Mouse (Mus musculus): Measurements from ENCODE around the gene Pa2g4.
"Not testable (repeated sequence)": the region's sequence is repeated elsewhere in the genome, so short reads cannot be mapped to it uniquely, and the experiment has no call there.

The Pa2g4 gene

GRCm38 (mm10) chr10:128578330-128578729, 12.5 kb upstream of the Pa2g4 start:
- no peak for DNase-seq (ENCODE audit: low spot score in 2 of 2)

- no peak for DNase-seq (ENCODE audit: low spot score in 2 of 2)
Measured at GRCm38 (mm10) chr10:128575063-128575462, 9.3 kb upstream of the Pa2g4 start.

DNA sequence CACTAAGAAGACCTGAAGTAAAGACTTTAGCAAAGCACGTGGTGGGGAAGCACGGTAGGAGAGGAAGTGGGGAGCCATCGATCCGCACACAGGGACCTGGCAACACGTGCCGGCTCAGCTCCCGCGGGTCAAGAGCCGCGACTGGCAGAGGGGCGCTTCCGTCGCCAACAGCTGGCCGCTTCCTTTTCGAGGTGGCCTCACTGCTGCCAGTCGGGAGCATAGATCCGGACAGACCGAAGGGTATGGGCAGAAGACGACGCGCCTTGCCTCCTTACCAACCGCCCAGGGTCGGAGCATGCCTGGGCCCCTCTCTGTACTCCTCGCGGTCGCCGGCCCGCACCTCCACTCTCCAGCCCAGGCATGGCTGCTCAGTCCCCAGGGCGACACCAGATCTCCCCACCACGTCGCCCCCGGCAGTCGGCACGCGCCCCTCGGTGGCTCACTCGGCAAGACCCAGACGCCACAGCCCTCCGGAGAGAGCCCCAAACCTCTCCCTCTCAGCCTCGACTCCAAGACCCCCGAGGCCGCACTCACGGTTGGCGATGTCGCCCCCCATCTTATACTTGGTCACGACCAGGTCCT, 490 bp downstream of the Pa2g4 start:
- DNase-seq (ENCODE audit: low spot score in 2 of 2), result no peak

GRCm38 (mm10) chr10:128563544-128563943, 2.2 kb downstream of the Pa2g4 start:
- no peak for DNase-seq (ENCODE audit: low spot score in 2 of 2)

- no peak for DNase-seq (ENCODE audit: low spot score in 2 of 2)
Measured at GRCm38 (mm10) chr10:128556963-128557362, 8.8 kb downstream of the Pa2g4 start.

DNA sequence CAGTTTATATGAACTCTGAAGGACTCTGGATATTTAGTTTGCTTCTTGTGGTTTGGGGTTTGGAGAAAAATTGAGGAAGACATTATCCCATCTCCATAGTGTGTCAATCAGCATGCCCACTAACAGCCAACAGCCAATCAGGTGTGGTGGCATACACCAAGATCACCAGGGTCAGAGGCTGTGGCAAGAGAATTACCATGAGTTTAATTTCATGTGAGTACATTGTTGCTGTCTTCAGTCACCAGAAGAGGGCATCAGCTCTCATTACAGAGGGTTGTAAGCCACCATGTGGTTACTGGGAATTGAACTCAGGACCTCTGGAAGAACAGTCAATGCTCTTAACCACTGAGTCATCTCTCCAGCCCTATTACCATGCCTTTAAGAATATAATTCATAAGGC, 9.5 kb downstream of the Pa2g4 start:
- no peak for DNase-seq (ENCODE audit: low spot score in 2 of 2)

GRCm38 (mm10) chr10:128555567-128555966, 10.2 kb downstream of the Pa2g4 start:
- DNase-seq (ENCODE audit: low spot score in 2 of 2), result not testable (repeated sequence)

DNA sequence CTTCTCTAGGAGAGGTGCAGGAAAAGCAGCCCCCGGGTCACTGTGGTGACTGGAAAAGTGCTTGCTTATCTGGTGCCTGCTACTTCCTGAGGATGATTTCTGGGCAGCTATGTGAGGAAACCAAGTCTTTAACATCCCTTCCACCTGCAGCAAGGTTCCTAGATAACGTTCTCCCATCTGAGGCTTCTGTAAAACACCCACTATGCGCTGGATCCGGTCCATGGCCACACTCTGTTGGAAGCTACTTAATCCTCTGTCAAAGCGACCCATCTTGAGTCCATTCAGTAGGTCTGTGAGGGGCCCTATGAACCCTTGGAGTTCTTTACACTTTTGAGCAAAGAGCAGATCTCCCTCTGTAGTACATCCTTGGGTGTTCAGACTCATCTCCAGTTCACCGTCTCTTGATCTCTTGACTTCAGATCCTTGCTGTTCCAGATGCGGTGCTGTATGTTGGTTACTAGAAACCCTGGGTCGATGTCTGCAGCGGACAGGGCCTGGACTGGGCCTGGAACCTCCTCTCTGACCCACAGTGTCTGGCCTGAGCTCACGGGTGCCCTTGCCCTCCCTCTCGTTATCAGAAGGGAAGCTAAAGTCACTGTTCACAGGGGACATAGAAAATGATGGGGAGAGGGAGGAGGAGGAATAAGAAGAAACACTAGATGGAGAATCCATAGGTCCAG, 15.5 kb downstream of the Pa2g4 start:
- not testable (repeated sequence) for DNase-seq (ENCODE audit: low spot score in 2 of 2)

GRCm38 (mm10) chr10:128549682-128550057, 16.1 kb downstream of the Pa2g4 start:
- DNase-seq (ENCODE audit: low spot score in 2 of 2), result peak in 1 of 2 experiments; percentile 9

- peak; percentile 65 to 90 for DNase-seq (ENCODE audit: low spot score in 2 of 2)
Measured at GRCm38 (mm10) chr10:128548947-128549681, 16.7 kb downstream of the Pa2g4 start, which contains the start of gene Rpl41. TSS of gene Rpl41 (minus strand) at chr10:128549305.

DNA sequence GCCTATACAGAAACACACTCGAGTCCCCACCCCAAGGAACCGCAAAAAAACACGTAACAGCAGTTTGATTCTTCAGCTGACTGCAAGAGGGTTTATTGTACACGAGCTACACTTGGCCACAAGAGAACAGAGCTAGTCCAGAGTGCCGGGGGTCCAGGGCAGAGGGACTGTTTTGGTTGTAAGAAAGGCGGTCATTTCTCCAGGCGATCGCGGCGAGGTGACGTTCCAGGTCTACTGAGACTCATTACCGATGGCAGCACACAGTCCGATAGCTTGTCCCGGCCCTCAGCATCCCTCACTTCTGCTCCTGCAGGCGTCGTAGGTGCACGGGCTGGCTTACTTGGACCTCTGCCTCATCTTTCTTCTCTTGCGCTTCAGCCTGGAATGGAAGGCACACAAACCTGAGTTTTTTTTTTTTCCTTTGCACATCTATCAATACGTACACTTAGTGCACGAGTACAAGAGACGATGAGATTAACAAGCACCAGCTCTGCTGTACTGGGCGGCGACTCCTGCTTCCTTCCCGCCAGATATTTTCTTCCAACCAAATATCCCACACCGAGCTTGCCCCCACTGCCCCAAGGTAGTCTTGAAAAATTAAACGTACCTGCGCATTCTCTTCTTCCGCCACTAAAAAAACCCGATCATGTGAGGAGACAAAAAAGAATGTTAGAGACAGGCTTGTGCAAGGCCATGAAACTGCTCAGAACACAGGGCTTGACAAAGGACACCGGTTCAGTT, 17.6 kb downstream of the Pa2g4 start:
- peak in 1 of 2 experiments; percentile 34 for DNase-seq (ENCODE audit: low spot score in 2 of 2)

DNA sequence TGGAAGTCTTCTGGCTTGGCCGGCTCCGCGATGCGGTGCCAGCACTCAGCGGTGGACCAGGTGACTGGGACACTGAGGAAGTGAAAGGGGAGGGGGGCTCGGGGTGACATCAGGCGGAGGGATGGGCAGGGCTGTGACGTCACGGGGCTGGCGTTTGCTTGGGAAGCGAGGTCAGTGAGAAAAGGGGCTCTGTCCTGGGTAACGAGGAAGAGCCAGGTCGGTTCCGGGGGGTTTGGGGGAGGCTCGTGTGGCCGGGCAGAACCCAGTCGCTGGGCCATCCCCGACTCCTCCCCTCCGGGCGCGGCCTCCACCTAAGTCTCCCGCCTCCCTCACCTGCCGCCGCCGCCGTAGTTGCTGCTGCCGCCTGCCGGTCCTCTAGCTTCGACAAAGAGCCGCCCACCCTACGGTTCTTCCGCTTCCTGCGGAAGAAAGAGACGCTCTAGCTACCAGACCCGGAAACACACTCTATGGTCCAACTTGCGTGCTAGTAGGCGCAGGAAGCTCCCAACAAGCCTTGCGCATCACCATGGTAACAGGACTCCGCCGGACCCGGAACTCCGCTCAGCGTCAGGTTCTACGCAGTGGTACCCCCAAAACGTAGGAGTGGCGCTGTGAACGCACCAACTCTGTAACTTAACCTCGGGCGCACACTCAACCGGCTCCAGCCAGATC, 18.3 kb downstream of the Pa2g4 start, which contains the start of gene Zc3h10:
Gene Zc3h10 (minus strand): TSS at position 414 of the 672 bp plus-strand sequence.
- peak; percentile 77 to 91 for DNase-seq (ENCODE audit: low spot score in 2 of 2)

DNA sequence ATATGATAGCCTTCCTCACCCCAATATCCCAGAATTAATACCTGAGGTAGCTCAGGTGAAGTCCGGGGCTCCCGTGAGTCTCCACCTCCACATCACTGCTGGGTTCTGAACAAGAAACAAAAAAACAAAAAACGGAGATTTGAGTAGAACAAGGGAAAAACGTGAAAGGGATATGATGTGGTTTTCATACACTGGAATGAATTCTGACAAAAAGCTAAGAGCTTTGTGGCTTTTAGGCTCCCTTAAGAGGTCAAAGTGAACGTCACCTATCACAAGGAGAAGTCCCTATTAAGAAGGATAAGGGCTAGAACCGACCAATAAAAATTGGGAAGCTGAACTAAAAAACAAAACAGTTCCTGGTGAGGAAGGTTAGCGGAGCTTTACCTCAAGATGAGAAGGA, 19.0 kb downstream of the Pa2g4 start:
- DNase-seq (ENCODE audit: low spot score in 2 of 2), result no peak

DNA sequence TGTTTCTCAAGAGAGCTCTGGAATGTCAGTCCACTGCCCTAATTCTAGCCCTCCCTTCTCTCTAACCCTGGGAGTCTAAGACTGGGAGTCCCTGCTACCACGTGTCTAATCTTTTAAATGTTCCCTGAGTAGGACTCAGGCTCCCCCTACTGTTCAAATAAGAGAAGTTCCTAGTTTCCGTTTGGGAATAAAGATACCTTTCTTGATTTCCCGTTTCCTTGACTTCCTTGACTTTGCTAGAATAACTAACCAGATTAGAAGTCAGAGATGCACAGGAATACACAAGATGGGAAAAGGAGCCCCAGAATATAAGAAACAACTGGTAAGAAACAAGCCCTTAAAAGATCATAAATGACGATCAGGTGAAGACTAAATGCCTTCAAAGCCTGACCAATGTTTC, 19.4 kb downstream of the Pa2g4 start:
- no peak for DNase-seq (ENCODE audit: low spot score in 2 of 2)

DNA sequence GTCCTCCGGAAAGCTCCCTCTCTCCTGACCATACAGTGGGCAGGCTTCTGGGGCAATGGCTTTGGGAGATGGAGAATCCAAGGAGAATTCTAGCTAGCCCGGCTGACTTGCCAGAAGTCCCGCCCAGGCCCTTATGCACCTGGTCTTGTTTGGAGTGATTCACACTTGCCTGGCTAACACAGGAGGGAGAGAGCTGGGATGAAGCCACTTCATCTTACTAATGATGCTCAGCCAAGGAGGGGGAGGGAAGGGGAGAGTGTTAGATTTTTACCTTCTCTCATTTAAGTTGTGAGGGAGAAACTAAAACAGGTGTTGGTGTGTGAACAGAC, 20.3 kb downstream of the Pa2g4 start:
- DNase-seq (ENCODE audit: low spot score in 2 of 2), result no peak

- DNase-seq (ENCODE audit: low spot score in 2 of 2), result no peak
Measured at GRCm38 (mm10) chr10:128544674-128545569, 20.9 kb downstream of the Pa2g4 start.

GRCm38 (mm10) chr10:128544151-128544657, 21.6 kb downstream of the Pa2g4 start:
- no peak for DNase-seq (ENCODE audit: low spot score in 2 of 2)

DNA sequence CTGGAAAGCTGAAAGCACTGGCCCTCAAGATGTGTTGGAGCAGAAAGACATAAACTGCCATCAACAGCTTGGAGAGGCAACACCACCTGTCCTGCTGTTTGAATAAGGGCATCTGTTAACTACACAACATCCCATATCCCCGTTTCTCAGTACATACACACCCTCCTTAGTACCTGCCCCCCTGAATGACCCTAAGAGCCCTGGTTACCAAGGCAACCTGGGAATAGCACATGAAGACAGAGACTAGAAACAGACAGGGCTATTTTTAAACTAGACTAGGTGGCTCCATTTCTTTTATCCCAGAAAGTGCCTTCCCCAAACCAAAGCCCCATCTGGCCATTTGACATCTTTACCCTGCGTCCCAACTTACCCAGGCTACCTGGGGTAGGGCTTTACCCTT, 22.7 kb downstream of the Pa2g4 start:
- DNase-seq (ENCODE audit: low spot score in 2 of 2), result no peak

DNA sequence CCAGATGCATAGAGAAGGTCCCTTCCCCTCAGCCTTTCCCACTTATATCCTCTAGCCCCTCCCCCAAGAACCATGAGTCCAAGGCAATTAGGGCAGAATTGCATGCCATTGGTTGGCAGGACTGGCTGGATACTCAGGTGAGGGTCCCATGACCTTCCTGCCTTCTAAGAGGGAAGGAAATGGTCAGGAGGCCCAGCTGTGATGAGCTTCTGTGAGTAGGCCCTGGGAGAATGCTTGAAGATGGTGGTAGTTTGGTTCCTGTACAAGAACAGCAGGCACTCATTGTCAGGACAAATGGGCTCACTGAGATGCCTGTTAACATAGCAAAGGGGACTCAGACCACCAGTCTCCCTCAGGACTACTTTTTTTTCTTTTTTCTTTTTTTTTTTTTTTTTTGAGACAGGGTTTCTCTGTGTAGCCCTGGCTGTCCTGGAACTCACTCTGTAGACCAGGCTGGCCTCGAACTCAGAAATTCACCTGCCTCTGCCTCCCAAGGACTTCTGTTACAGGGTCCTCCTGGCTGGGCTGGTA, 27.4 kb downstream of the Pa2g4 start:
- DNase-seq (ENCODE audit: low spot score in 2 of 2), result no peak

Data from urinary bladder, adult 18-20 months (tissue).